Mouse (Mus musculus): ENCODE measurements at regions not wholly inside any gene's neighbourhood (a gene's known extent, or its start where the extent isn't known, plus 50 kb on each side); places are given as distances from the start of the nearest gene placed in this dataset.

DNA sequence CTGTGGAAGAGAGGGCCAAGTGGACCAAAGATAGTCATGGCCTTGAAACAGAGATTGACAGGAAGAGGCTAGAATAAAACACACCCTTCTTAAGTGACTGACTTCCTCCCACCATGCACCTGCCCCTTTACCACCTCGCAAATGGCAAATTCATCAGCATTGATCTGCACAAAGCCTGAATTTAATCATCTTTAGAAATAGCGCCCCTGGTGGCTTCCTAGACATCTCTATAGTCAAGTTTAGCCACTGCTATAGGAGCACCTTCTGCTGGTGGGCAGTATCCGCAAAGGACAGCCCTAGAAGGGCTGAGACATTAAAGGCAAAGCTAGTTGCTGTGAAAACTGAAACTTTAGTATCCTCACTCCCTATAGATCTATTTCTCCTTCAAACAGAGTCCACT lies 305.8 kb upstream of the Tenm4 start:
- no peaks in the 10 kb centered on the region for H3K27me3 ChIP-seq (ENCODE audit: control insufficient read depth in 1 of 2, insufficient read depth in 2 of 2, low read length in 2 of 2)
- no peaks in the 10 kb centered on the region for H3K36me3 ChIP-seq (ENCODE audit: control insufficient read depth in 1 of 2, insufficient read depth in 2 of 2, low read length in 2 of 2)
- DNase-seq (ENCODE audit: low read depth, low spot score): no peak
- no peak for TF ChIP-seq E2F4 (IDR thresholded peaks at IDR 0.05; ENCODE audit: borderline replicate concordance, low read depth, low read length)
- TF ChIP-seq MAZ (IDR thresholded peaks at IDR 0.05; ENCODE audit: low read depth, low read length): no peak
- TF ChIP-seq GABPA (IDR thresholded peaks at IDR 0.05; ENCODE audit: low read depth, low read length): no peak
- TF ChIP-seq BHLHE40 (IDR thresholded peaks at IDR 0.05; ENCODE audit: borderline replicate concordance, low read depth, low read length): no peak
- TF ChIP-seq ZC3H11A (IDR thresholded peaks at IDR 0.05; ENCODE audit: low read depth, low read length): no peak
- no peak for TF ChIP-seq TCF12 (IDR thresholded peaks at IDR 0.05; ENCODE audit: low read depth, low read length)
- no peak for TF ChIP-seq RAD21 (IDR thresholded peaks at IDR 0.05; ENCODE audit: low read depth, low read length)
- no peak for TF ChIP-seq ETS1 (IDR thresholded peaks at IDR 0.05; ENCODE audit: low read depth, low read length)
- no peak overlapping the region for H3K4me3 ChIP-seq (ENCODE audit: control insufficient read depth in 1 of 2, insufficient read depth in 1 of 2, low read depth in 2 of 2, low read length in 2 of 2)
- H3K27ac ChIP-seq (ENCODE audit: control insufficient read depth, low read depth, low read length): no peak overlapping the region
- no peaks in the 10 kb centered on the region for H3K79me2 ChIP-seq (ENCODE audit: control insufficient read depth, insufficient read depth, low read length, poor library complexity)
- no peaks in the 10 kb centered on the region for H3K9me3 ChIP-seq (replicated peaks; ENCODE audit: insufficient read depth, low read length)
- no peak overlapping the region for H3K9ac ChIP-seq (ENCODE audit: control insufficient read depth, low read depth, low read length, poor library complexity, severe bottlenecking)
- H3K4me1 ChIP-seq (ENCODE audit: control insufficient read depth in 1 of 2, insufficient read depth in 2 of 2, low read length in 2 of 2): no peaks in the 10 kb centered on the region

- no peaks in the 10 kb centered on the region for H3K27me3 ChIP-seq (ENCODE audit: control insufficient read depth in 1 of 2, insufficient read depth in 2 of 2, low read length in 2 of 2)
- no peaks in the 10 kb centered on the region for H3K9me3 ChIP-seq (replicated peaks; ENCODE audit: insufficient read depth, low read length)
- H3K4me1 ChIP-seq (ENCODE audit: control insufficient read depth in 1 of 2, insufficient read depth in 2 of 2, low read length in 2 of 2): no peaks in the 10 kb centered on the region
- TF ChIP-seq TAL1 (IDR thresholded peaks at IDR 0.05; ENCODE audit: low read length) (no peak), SIN3A (IDR thresholded peaks at IDR 0.05; ENCODE audit: low read length) (no peak)
- H3K27ac ChIP-seq (ENCODE audit: control insufficient read depth, low read depth, low read length): no peak overlapping the region
- DNase-seq (ENCODE audit: low read depth, low spot score): no peak
- H3K36me3 ChIP-seq (ENCODE audit: control insufficient read depth in 1 of 2, insufficient read depth in 2 of 2, low read length in 2 of 2): no peaks in the 10 kb centered on the region
- H3K9ac ChIP-seq (ENCODE audit: control insufficient read depth, low read depth, low read length, poor library complexity, severe bottlenecking): no peak overlapping the region
- H3K4me3 ChIP-seq (ENCODE audit: control insufficient read depth in 1 of 2, insufficient read depth in 1 of 2, low read depth in 2 of 2, low read length in 2 of 2): no peak overlapping the region
- H3K79me2 ChIP-seq (ENCODE audit: control insufficient read depth, insufficient read depth, low read length, poor library complexity): no peaks in the 10 kb centered on the region
These were observed 302.3 kb upstream of the Tenm4 start for GRCm38 (mm10) chr7:95868753-95869152.

DNA sequence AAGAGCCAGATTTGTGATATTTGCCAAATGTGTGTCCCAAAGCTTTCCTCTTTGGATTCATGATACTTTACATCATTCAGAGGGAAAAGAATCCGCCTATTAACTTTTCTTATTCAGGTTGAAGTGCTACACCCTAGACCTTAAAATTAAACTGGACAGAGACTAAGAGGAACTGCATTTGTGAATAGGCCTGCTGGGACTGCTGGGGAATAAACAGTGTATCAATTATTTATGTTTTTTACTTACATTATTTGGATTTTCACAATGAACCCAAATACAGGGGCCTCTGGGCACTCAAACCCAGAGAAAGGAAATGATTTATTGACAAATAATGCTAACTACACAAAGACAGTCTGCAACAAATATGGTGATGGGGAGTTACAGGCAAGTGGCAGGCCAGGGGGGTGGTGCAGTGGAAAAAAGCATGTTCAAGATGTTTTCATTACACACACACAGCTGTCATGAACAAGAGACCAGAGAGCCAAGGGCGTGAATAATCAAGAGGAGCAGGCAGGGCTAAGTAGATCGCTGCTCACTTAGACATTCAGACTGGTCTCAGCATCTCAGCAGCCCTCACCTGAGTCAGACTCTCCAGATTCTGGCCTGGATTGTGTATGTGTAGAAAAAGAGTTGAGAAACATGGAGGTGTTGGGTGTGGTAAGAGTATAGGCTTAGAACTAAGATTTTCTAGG lies 290.3 kb upstream of the Tenm4 start:
- H3K9me3 ChIP-seq (replicated peaks; ENCODE audit: insufficient read depth, low read length): no peaks in the 10 kb centered on the region
- no peaks in the 10 kb centered on the region for H3K36me3 ChIP-seq (ENCODE audit: control insufficient read depth in 1 of 2, insufficient read depth in 2 of 2, low read length in 2 of 2)
- no peak overlapping the region for H3K27ac ChIP-seq (ENCODE audit: control insufficient read depth, low read depth, low read length)
- H3K4me3 ChIP-seq (ENCODE audit: control insufficient read depth in 1 of 2, insufficient read depth in 1 of 2, low read depth in 2 of 2, low read length in 2 of 2): no peak overlapping the region
- no peaks in the 10 kb centered on the region for H3K4me1 ChIP-seq (ENCODE audit: control insufficient read depth in 1 of 2, insufficient read depth in 2 of 2, low read length in 2 of 2)
- TF ChIP-seq TCF12 (IDR thresholded peaks at IDR 0.05; ENCODE audit: low read depth, low read length) (no peak), CHD2 (IDR thresholded peaks at IDR 0.05; ENCODE audit: low read length) (no peak), GATA1 (IDR thresholded peaks at IDR 0.05; ENCODE audit: low read depth, low read length) (no peak), USF1 (IDR thresholded peaks at IDR 0.05; ENCODE audit: low read depth, low read length) (no peak), KAT2A (conservative IDR thresholded peaks at IDR 0.05; ENCODE audit: low read depth, low read length) (no peak), CHD1 (IDR thresholded peaks at IDR 0.05; ENCODE audit: low read depth, low read length) (no peak), SIN3A (IDR thresholded peaks at IDR 0.05; ENCODE audit: low read length) (no peak), CTCF (IDR thresholded peaks at IDR 0.05 in 2 of 3, conservative IDR thresholded peaks at IDR 0.05 in 1 of 3; ENCODE audit: control insufficient read depth in 1 of 3, insufficient read depth in 1 of 3, low read depth in 2 of 3, low read length in 3 of 3, poor library complexity in 1 of 3, severe bottlenecking in 1 of 3) (no peak), ELF1 (IDR thresholded peaks at IDR 0.05; ENCODE audit: low read depth, low read length) (no peak)
- DNase-seq (ENCODE audit: low read depth, low spot score): no peak
- H3K79me2 ChIP-seq (ENCODE audit: control insufficient read depth, insufficient read depth, low read length, poor library complexity): no peaks in the 10 kb centered on the region
- H3K9ac ChIP-seq (ENCODE audit: control insufficient read depth, low read depth, low read length, poor library complexity, severe bottlenecking): no peak overlapping the region
- H3K27me3 ChIP-seq (ENCODE audit: control insufficient read depth in 1 of 2, insufficient read depth in 2 of 2, low read length in 2 of 2): no peaks in the 10 kb centered on the region
